Mouse (Mus musculus) macrophage (primary cell): ENCODE measurements at regions not wholly inside any gene's neighbourhood (a gene's known extent, or its start where the extent isn't known, plus 50 kb on each side); places are given as distances from the start of the nearest gene placed in this dataset.
A peak's percentile ranks its signal among the peaks of the same experiment; 100 is the strongest.

Experiments used
- H3K27ac ChIP-seq: fragments of 350-480 bp; formaldehyde crosslinking; 2 replicates; pipeline ENCODE4 v1.9.0; 2021
- H3K36me3 ChIP-seq: fragments of 350-480 bp; formaldehyde crosslinking; 2 replicates; pipeline ENCODE4 v1.9.0; 2021; ENCODE audit errors: inconsistent target
- H3K4me3 ChIP-seq: fragments of 350-480 bp; formaldehyde crosslinking; 2 replicates; pipeline ENCODE4 v1.9.0; 2021; ENCODE audit errors: inconsistent target
- H3K79me2 ChIP-seq: fragments of 350-480 bp; formaldehyde crosslinking; 2 replicates; pipeline ENCODE4 v1.9.0; 2021; ENCODE audit errors: inconsistent target
- WGBS: methylation state at CpG from one replicate; pipeline ENCODE4 v1.1.7; 2026; ENCODE audit warnings: inconsistent platforms; ENCODE audit not compliant: missing documents; 5-methylcytosine and 5-hydroxymethylcytosine counted together

DNA sequence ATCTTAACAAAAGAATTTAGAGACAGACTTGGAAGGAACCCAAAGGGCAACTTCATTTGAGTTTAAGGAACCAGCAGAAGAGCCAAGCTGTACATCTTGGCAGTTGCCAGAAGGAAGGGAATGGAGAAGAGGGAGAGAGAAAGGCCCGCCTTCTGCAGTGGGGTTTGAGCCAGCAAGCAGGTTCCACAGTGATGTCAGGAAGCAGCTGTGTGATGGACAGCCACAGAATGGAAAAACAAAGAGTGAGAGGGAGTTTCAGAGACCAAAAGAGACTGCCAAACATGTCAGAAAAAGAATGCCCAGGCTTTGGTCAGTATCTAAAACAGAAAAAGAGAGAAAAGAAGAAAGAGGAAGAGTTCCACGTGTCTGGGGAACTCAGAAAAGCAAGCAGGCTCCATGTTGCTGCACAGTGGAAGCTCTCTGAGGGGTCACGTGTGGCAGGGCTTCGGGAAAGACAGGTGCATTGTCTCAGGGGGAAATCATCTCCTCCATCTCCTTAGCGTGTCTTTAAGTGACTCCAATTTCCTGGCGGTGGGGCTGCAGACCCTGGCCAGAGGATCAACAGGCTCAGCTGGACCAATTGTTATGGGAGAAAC is 203.7 kb upstream of the Egln3 start:
- Histone ChIP-seq H3K4me3 (no peak overlapping the region), H3K27ac (no peak overlapping the region), H3K36me3 (no peaks in the 10 kb centered on the region), H3K79me2 (no peaks in the 10 kb centered on the region)
- WGBS = 69% methylated on average over 6 of the region's 6 CpGs

DNA sequence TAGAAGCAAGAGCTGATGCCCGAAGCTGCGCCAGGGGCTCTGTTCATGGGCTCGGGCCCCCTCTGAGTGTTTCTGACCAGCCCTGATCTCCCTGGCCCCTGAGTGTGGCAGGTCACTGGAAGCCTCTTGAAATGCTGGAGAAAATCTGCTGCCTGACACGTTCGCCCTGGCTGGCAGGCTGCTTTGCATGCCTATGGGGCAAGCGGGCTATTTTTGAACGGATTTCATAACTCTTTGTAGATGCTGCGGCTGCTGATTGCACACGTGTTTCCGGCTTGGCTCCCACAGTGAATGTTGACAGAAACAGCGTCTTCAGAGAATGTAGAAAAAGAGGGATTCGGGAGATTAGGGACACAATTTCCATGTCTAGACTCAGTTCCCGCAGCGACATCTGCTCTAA is 201.4 kb upstream of the Egln3 start:
- H3K79me2 ChIP-seq = no peaks in the 10 kb centered on the region
- no peaks in the 10 kb centered on the region for H3K36me3 ChIP-seq
- H3K4me3 ChIP-seq = no peak overlapping the region; the same call in 1 of the 2 replicates
- WGBS = 11% methylated on average over 14 of the region's 14 CpGs
- peak overlapping the region; percentile 95 for H3K27ac ChIP-seq

DNA sequence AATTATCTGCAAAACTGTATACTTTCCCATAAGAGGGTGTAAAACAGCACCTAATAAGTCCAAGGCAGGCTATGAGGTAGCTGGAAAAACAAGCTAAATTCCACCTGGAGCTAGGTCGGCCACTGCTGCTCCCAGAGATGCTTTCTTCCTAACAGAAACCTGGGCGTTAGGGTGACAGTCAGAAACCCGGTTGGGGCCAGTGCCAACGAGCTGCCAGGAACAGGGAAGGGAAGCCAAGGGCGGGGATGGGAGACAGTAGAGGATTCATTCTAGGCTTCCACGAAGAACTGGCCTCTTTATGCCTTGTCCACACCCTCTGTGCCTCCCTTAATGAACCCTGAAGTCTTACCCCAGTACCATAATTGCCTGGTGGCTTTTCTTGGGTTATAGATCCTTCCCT is 198.9 kb upstream of the Egln3 start:
- no peaks in the 10 kb centered on the region for H3K79me2 ChIP-seq
- no peak overlapping the region for H3K4me3 ChIP-seq
- 84% methylated on average over 6 of the region's 6 CpGs for WGBS
- no peaks in the 10 kb centered on the region for H3K36me3 ChIP-seq
- no peak overlapping the region for H3K27ac ChIP-seq

DNA sequence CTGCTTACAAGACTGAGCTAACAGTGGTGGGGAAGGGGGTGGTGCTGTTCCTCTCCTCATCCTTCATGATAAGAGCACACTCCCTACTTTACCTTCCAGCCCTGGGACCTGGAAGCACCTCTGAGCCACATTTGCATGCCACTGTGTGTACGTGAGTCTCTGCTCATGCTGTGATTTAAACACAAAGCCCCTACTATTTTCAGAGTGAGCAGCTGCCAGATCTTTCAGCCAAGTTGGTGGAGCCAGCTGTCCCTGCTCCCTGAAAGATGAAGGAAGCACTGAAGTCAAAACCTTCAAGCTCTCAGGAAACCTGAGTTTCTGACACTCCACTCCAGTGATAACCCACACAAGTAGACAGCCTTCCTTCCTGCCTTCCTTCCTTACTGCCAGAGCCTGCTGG is 198.0 kb upstream of the Egln3 start:
- no peaks in the 10 kb centered on the region for H3K36me3 ChIP-seq
- no peak overlapping the region for H3K27ac ChIP-seq
- no peak overlapping the region for H3K4me3 ChIP-seq
- WGBS = 100% methylated on average over 1 of the region's 1 CpGs
- no peaks in the 10 kb centered on the region for H3K79me2 ChIP-seq

DNA sequence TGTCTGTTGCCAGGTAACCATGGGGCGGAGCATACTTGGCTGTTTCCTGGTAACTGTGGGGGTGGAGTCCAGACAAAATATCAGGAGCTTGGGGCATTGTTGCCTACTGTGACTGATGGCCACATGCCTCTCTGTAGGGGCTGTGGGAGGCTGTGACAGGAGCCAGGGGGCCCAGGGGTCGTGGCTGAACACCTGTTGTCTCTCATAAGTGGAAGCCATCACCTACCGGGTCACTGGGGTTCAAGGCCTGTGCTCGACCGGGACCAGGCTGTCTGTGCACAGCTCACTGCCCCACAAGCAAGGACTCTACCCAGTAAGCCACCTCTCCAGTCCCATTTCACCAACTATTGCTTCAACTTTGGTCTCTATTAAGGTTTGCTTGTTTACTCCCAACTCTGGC is 196.4 kb upstream of the Egln3 start:
- WGBS = 96% methylated on average over 5 of the region's 5 CpGs
- H3K79me2 ChIP-seq = no peaks in the 10 kb centered on the region
- H3K36me3 ChIP-seq = no peaks in the 10 kb centered on the region
- no peak overlapping the region for H3K4me3 ChIP-seq
- H3K27ac ChIP-seq = no peak overlapping the region

DNA sequence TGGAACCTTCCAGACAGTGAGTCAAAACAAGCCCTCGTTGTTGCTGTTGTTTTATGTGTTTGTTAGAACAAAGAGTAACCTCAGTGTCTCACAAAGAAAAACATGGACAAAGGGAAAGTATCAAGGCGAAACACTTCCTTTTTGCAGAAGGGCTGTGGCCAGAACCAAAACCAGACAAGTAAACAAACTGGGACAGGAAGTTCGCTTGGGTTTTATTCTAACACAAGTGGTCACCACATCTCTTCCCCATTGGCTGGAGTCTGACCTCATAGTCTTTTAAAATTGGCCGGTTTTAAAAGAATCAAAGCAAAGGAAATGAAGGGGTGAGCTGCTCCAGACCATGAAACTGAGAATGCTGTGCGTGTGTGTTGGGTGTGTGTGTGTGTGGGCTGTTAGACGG is 194.4 kb upstream of the Egln3 start:
- H3K79me2 ChIP-seq = no peaks in the 10 kb centered on the region
- WGBS = 9% methylated on average over 6 of the region's 6 CpGs
- H3K27ac ChIP-seq = peak overlapping the region; percentile 58
- H3K36me3 ChIP-seq = no peaks in the 10 kb centered on the region
- no peak overlapping the region for H3K4me3 ChIP-seq

DNA sequence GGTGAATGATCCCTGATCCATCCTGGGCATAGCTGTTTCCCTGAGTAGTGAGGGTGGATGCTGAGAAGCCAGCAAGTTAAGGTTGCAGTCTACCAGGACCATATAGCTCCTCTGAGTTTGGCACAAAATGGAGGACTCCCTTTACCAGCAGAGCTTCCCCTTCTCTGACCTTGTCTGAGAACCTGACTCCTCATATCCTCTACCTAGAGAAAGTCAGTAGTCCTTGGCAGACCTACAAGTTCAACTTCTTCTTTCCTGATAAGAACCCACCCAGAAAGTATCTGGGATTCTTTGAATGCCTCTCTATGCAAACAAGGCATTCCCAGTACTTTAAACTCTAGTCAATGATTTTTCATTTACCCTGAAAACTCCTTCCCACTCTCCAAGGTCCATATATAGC is 193.3 kb upstream of the Egln3 start:
- Histone ChIP-seq H3K27ac (no peak overlapping the region), H3K79me2 (no peaks in the 10 kb centered on the region), H3K4me3 (no peak overlapping the region), H3K36me3 (no peaks in the 10 kb centered on the region)

DNA sequence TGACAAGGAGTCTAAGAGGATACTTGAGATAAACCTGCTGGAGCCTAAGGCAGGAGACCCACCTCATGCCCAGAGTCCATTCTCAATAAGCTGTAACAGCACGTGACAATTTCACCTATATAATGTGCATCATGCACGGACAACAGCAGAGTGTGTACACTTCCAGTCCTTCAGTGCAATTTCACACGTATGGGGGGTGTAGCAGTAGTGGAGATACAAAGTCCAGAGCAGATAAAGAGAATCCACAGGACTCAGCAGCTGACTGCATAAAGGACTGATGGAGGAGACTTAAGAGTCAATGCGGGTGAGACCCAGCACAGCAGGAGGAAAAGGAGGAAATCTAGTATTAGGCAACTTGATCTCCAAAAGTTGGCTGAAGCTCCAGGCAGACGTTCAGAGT is 192.7 kb upstream of the Egln3 start:
- Histone ChIP-seq H3K27ac (no peak overlapping the region), H3K79me2 (no peaks in the 10 kb centered on the region), H3K4me3 (no peak overlapping the region), H3K36me3 (no peaks in the 10 kb centered on the region)
- 77% methylated on average over 5 of the region's 5 CpGs for WGBS

DNA sequence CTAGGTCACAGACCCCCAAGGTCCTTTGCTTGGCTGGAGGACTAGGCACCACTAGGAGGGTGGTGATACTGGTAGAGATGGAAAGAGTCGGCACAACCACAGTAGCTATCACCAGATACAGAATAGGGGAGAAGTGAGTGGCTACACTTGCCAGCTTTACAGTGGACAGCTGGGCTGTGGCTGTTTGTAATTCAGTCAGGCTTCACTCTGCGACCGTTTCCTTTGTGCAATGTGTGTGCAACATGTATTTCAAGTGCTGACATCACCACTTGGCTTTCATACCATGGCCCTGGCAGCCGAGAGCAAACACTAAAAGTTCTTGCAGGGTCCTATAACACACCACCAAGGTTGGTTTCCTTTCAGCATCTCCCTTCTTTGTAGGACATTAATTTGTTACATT is 181.7 kb upstream of the Egln3 start:
- Histone ChIP-seq H3K4me3 (no peak overlapping the region), H3K79me2 (no peaks in the 10 kb centered on the region), H3K27ac (no peak overlapping the region), H3K36me3 (no peaks in the 10 kb centered on the region)
- WGBS = 78% methylated on average over 4 of the region's 4 CpGs

DNA sequence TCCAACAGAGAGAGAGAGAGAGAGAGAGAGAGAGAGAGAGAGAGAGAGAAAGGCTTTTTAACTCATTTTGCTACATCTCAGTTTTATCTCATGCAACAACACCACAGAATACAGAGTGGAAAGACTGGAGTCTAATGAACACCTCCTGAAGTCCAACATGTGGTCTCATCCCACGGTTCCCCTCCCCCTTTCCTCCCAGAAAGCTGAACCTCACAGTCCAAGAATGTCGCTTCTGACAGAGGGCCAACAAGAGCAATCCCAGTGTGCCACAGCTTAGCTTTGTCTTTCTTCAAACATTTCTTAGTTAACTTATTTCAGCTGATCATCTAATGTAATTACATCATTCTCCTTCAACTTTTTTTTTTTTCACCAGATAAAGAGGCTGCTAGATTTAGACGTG is 180.5 kb upstream of the Egln3 start:
- no peaks in the 10 kb centered on the region for H3K79me2 ChIP-seq
- no peaks in the 10 kb centered on the region for H3K36me3 ChIP-seq
- H3K4me3 ChIP-seq = no peak overlapping the region
- no peak overlapping the region for H3K27ac ChIP-seq
- WGBS = 91% methylated on average over 3 of the region's 3 CpGs

DNA sequence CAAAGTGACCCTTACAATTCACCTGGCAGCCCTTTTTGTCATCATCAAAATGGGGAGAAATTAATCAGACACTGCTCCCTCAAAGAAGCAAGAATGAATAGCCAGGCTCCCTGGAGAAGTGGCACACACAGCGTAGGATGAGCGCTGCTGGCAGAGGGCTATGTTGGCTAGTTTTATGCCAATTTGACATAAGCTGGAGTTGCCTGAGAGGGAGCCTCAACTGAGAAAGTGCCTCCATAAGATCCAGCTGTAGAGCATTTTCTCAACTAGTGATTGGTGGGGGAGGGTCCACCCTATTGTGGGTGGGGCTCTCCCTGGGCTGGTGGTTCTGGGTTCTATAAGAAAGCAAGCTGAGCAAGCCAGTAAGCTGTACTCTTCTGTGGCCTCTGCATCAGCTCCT is 179.3 kb upstream of the Egln3 start:
- Histone ChIP-seq H3K36me3 (no peaks in the 10 kb centered on the region), H3K27ac (no peak overlapping the region), H3K79me2 (no peaks in the 10 kb centered on the region), H3K4me3 (no peak overlapping the region)
- WGBS = 100% methylated on average over 2 of the region's 2 CpGs

DNA sequence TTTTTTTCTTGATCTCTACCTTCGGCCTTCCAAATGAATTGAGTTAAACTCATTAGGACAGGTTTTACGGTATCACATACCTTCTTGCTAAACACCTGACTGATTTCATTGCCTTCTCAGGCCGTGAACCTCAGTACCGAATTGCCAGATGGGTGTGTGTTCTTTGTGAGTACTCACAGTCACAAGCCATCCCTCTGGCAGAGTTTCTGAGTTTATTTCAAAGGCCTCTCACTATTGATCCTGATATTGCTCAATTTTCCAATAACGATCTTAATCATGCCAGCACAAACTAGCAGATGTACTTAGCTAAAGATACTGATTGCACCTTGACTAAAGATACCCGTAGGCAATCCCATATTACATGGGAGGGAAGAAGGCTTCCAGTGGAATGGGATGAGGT is 178.4 kb upstream of the Egln3 start:
- no peaks in the 10 kb centered on the region for H3K79me2 ChIP-seq
- WGBS = 95% methylated on average over 6 of the region's 6 CpGs
- no peak overlapping the region for H3K27ac ChIP-seq
- H3K4me3 ChIP-seq = no peak overlapping the region
- no peaks in the 10 kb centered on the region for H3K36me3 ChIP-seq

DNA sequence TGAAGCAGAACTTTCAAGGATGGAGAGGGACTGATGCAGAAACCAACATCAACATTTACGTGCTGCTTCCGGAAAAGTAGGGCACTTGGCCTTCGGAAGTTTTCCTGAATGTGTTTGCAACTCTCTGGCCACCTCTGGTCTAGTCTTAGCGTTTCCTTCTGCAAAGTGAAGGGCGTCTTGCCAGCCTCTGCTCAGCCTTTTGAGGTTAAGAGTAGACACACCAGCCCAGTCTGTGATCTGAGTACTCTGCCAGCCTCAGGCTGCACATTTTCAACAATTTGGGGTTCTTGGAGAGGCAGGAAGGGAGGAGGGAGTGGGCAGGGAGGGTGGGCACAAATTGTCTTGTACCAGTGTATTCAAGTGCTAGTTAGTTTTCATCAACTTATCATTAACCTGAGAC is 176.7 kb upstream of the Egln3 start:
- 21% methylated on average over 5 of the region's 5 CpGs for WGBS
- Histone ChIP-seq H3K79me2 (no peaks in the 10 kb centered on the region), H3K27ac (no peak overlapping the region), H3K4me3 (no peak overlapping the region), H3K36me3 (no peaks in the 10 kb centered on the region)

DNA sequence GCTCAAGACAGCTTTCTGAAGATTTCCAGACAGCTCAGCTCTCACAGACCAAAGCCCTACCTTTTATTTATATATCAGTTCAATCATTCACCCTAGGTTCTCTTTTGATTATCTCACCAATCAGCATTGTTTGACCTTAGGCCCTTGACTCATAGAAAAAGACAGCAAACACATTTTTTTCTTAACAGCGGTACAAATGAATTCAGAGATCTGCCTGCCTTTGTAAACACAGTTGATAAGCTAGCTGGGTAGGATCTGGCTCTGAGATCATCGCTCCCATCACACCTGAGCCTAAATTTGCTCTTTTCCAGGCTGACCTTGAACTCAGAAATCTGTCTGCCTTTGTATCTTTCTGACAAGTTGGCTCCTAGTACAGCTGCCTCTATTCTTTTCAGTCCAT is 174.9 kb upstream of the Egln3 start:
- H3K4me3 ChIP-seq = no peak overlapping the region
- no peaks in the 10 kb centered on the region for H3K36me3 ChIP-seq
- no peaks in the 10 kb centered on the region for H3K79me2 ChIP-seq
- 96% methylated on average over 2 of the region's 2 CpGs for WGBS
- H3K27ac ChIP-seq = no peak overlapping the region

DNA sequence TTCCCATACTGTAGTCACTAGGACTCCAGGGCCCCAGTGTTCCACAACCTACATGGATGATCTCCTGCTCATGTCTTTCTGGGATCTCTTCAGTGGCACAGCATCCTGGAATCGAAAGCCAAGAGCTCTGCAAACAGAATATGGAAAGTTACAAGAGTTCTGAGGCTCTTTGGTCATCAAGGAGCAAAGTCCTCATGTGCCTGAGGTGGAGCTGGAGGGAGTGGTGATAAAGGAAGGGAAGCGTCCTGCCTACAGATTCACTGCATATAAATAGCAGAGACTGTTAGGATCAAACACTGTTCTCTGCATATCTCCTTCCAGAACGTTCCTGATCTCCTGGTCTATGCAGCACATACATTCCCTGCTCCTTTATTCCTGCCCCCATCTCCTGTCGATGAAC is 170.4 kb upstream of the Egln3 start:
- H3K27ac ChIP-seq = no peak overlapping the region
- H3K4me3 ChIP-seq = no peak overlapping the region
- WGBS = 94% methylated on average over 4 of the region's 4 CpGs
- H3K79me2 ChIP-seq = no peaks in the 10 kb centered on the region
- no peaks in the 10 kb centered on the region for H3K36me3 ChIP-seq

DNA sequence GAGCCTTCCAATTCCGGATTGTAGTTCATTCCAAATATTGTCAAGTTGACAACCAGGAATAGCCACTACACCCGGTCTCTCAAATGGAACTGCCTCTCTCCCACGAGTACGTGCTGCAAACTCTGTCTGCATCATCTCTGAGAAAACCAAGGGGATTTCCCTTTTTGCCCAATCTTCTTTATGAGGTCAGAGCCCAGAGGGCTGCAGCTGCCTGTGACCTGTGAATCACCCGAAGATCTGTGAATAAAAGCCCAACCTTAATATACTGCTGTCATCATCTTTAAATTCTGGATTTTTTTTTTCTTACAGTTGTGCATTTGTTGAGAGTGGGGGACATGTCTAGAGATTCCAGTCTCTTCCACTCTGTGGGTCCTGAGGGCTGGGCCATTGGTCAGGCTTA is 165.6 kb upstream of the Egln3 start:
- Histone ChIP-seq H3K79me2 (no peaks in the 10 kb centered on the region), H3K27ac (no peak overlapping the region), H3K36me3 (no peaks in the 10 kb centered on the region), H3K4me3 (no peak overlapping the region)
- 14% methylated on average over 4 of the region's 5 CpGs for WGBS
